Mouse (Mus musculus): ENCODE results near the gene Ammecr1. TPM values are rescaled to one million over a fixed set of nuclear protein-coding genes. Genes with fewer than 3 reads are reported as not detected.

Gene Ammecr1
- polyA plus RNA-seq, 1 experiment from 2014 or later = 28.6 TPM

DNA sequence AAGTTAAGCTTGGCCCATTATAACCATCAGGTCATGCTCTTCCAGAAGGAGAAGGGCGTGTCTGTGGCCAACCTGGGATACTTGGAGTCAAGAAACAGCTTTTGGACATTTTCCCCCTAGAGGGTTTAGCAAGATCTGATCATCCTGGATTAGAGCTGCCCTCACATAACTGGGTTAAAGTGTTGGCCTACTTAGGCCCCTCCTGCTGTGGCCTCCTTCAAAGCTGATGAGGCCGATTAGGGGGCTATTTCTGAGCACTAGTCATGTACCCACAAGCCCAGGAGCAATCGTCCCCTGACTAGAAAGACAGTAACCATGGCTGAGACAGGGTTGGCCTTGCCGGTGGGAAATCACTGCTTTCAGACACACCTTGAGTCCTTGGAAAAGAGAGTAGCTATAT is 124.6 kb downstream of the Ammecr1 start:
- Histone ChIP-seq H3K9me3 (ENCODE audit: control insufficient read depth, low read length) (no peaks in the 10 kb centered on the region), H3K27ac (ENCODE audit: low read depth, low read length) (no peak overlapping the region), H3K4me1 (replicated peaks; ENCODE audit: control insufficient read depth, insufficient read depth, low read length) (no peaks in the 10 kb centered on the region), H3K27me3 (replicated peaks; ENCODE audit: control insufficient read depth, insufficient read depth, low read length) (no peaks in the 10 kb centered on the region), H3K4me3 (ENCODE audit: low read depth, low read length) (no peak overlapping the region), H3K4me2 (no peak overlapping the region), H3K9ac (ENCODE audit: low read depth, low read length) (no peak overlapping the region), H3K36me3 (ENCODE audit: control insufficient read depth, insufficient read depth, low read length) (no peaks in the 10 kb centered on the region)
- ATAC-seq (replicated peaks; ENCODE audit: low FRiP score) = no peak
- WGBS = 83% methylated on average over 4 of the region's 4 CpGs
- DNase-seq (ENCODE audit: low spot score) = no peak

DNA sequence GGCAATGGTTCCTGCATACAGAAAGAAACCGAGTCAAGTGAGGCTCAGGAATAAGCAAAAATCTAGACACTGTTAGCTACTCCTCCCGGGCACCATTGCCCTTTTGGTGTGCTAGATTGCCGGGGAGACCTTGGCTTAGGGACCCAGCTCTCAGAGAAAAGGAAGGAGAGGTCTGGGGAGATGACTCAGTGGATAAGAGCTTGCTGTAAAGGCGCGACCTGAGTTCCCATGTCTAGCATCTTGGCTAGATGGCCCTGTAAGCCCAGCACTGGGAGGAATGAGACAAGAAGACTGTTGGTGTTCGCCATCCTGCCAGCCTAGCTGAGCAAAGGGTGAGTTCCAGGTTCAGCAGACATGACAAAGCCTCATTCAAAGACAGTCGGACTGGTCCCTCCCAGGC is 127.1 kb downstream of the Ammecr1 start:
- no peak overlapping the region for H3K27ac ChIP-seq (ENCODE audit: low read depth, low read length)
- no peaks in the 10 kb centered on the region for H3K27me3 ChIP-seq (replicated peaks; ENCODE audit: control insufficient read depth, insufficient read depth, low read length)
- DNase-seq (ENCODE audit: low spot score) (no peak), ATAC-seq (replicated peaks; ENCODE audit: low FRiP score) (no peak; the same call in 1 of the 2 replicates)
- H3K9ac ChIP-seq (ENCODE audit: low read depth, low read length) = no peak overlapping the region
- no peaks in the 10 kb centered on the region for H3K9me3 ChIP-seq (ENCODE audit: control insufficient read depth, low read length)
- no peaks in the 10 kb centered on the region for H3K4me1 ChIP-seq (replicated peaks; ENCODE audit: control insufficient read depth, insufficient read depth, low read length)
- H3K4me2 ChIP-seq = no peak overlapping the region
- WGBS = 75% methylated on average over 7 of the region's 7 CpGs
- H3K4me3 ChIP-seq (ENCODE audit: low read depth, low read length) = no peak overlapping the region
- no peaks in the 10 kb centered on the region; the same call in 1 of the 2 replicates for H3K36me3 ChIP-seq (ENCODE audit: control insufficient read depth, insufficient read depth, low read length)

DNA sequence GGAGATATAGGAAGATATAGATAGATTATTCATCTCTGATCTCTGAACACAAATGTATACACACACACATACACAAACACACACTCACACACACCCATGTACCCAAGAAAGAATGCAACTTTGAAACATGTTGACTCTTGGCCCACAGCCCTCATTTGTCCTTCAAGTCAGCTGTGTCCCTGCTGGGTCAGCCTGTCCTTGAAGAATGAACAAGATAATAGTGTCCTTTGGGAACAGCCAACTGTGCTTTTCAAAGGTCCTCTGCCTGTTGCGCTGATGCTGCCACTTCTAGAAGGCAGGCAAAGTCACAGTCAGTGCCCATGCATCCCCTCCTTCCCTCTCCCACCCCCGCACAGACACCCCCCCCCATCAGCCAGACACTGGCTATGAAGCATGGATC is 127.7 kb downstream of the Ammecr1 start:
- Histone ChIP-seq H3K27ac (ENCODE audit: low read depth, low read length) (no peak overlapping the region), H3K9me3 (ENCODE audit: control insufficient read depth, low read length) (no peaks in the 10 kb centered on the region), H3K27me3 (replicated peaks; ENCODE audit: control insufficient read depth, insufficient read depth, low read length) (no peaks in the 10 kb centered on the region), H3K36me3 (ENCODE audit: control insufficient read depth, insufficient read depth, low read length) (no peaks in the 10 kb centered on the region; the same call in 1 of the 2 replicates), H3K4me3 (ENCODE audit: low read depth, low read length) (no peak overlapping the region), H3K9ac (ENCODE audit: low read depth, low read length) (no peak overlapping the region), H3K4me1 (replicated peaks; ENCODE audit: control insufficient read depth, insufficient read depth, low read length) (no peaks in the 10 kb centered on the region), H3K4me2 (no peak overlapping the region)
- 72% methylated on average over 2 of the region's 2 CpGs for WGBS
- ATAC-seq (replicated peaks; ENCODE audit: low FRiP score) = no peak
- DNase-seq (ENCODE audit: low spot score) = no peak

- no peak for ATAC-seq (replicated peaks; ENCODE audit: low FRiP score)
- WGBS = 92% methylated on average over 3 of the region's 3 CpGs
- Histone ChIP-seq H3K27me3 (replicated peaks; ENCODE audit: control insufficient read depth, insufficient read depth, low read length) (no peaks in the 10 kb centered on the region), H3K4me2 (no peak overlapping the region), H3K36me3 (ENCODE audit: control insufficient read depth, insufficient read depth, low read length) (no peaks in the 10 kb centered on the region; the same call in 1 of the 2 replicates), H3K9ac (ENCODE audit: low read depth, low read length) (no peak overlapping the region), H3K9me3 (ENCODE audit: control insufficient read depth, low read length) (no peaks in the 10 kb centered on the region), H3K4me1 (replicated peaks; ENCODE audit: control insufficient read depth, insufficient read depth, low read length) (no peaks in the 10 kb centered on the region), H3K4me3 (ENCODE audit: low read depth, low read length) (no peak overlapping the region), H3K27ac (ENCODE audit: low read depth, low read length) (no peak overlapping the region)
- DNase-seq (ENCODE audit: low spot score) = no peak
Observed at GRCm38 (mm10) chrX:142837316-142837715, 129.2 kb downstream of the Ammecr1 start.

DNA sequence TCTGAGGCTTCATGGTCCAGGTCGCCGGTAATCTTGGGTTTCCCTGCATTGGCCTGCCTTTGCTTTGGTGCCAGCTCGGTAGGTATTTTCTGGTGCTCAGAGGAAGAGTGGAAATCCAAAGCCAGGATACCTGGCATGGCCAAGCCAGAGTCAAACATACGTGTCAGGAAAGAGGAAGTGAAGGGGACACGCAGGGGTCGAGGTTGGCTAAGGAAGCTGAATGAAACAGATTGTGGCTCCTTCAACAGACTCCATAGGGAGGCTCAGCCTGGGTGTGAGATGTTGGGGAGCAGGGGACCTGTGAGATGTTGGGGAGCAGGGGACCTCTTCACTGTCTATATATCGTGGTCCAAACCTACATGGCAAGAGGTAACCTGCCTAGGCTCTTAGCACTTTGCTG is 130.1 kb downstream of the Ammecr1 start:
- ATAC-seq (replicated peaks; ENCODE audit: low FRiP score) (no peak), DNase-seq (ENCODE audit: low spot score) (no peak)
- 79% methylated on average over 7 of the region's 7 CpGs for WGBS
- Histone ChIP-seq H3K4me2 (no peak overlapping the region), H3K27me3 (replicated peaks; ENCODE audit: control insufficient read depth, insufficient read depth, low read length) (no peaks in the 10 kb centered on the region), H3K9ac (ENCODE audit: low read depth, low read length) (no peak overlapping the region), H3K36me3 (ENCODE audit: control insufficient read depth, insufficient read depth, low read length) (no peaks in the 10 kb centered on the region; the same call in 1 of the 2 replicates), H3K4me3 (ENCODE audit: low read depth, low read length) (no peak overlapping the region), H3K4me1 (replicated peaks; ENCODE audit: control insufficient read depth, insufficient read depth, low read length) (no peaks in the 10 kb centered on the region), H3K9me3 (ENCODE audit: control insufficient read depth, low read length) (no peaks in the 10 kb centered on the region), H3K27ac (ENCODE audit: low read depth, low read length) (no peak overlapping the region)

GRCm38 (mm10) chrX:142834807-142835206 is 131.7 kb downstream of the Ammecr1 start:
- Histone ChIP-seq H3K27me3 (replicated peaks; ENCODE audit: control insufficient read depth, insufficient read depth, low read length) (no peaks in the 10 kb centered on the region), H3K27ac (ENCODE audit: low read depth, low read length) (no peak overlapping the region), H3K9ac (ENCODE audit: low read depth, low read length) (no peak overlapping the region), H3K4me3 (ENCODE audit: low read depth, low read length) (no peak overlapping the region), H3K4me1 (replicated peaks; ENCODE audit: control insufficient read depth, insufficient read depth, low read length) (no peaks in the 10 kb centered on the region), H3K4me2 (no peak overlapping the region), H3K9me3 (ENCODE audit: control insufficient read depth, low read length) (no peaks in the 10 kb centered on the region), H3K36me3 (ENCODE audit: control insufficient read depth, insufficient read depth, low read length) (no peaks in the 10 kb centered on the region; the same call in 1 of the 2 replicates)
- 90% methylated on average over 6 of the region's 6 CpGs for WGBS
- ATAC-seq (replicated peaks; ENCODE audit: low FRiP score) (no peak), DNase-seq (ENCODE audit: low spot score) (no peak)

DNA sequence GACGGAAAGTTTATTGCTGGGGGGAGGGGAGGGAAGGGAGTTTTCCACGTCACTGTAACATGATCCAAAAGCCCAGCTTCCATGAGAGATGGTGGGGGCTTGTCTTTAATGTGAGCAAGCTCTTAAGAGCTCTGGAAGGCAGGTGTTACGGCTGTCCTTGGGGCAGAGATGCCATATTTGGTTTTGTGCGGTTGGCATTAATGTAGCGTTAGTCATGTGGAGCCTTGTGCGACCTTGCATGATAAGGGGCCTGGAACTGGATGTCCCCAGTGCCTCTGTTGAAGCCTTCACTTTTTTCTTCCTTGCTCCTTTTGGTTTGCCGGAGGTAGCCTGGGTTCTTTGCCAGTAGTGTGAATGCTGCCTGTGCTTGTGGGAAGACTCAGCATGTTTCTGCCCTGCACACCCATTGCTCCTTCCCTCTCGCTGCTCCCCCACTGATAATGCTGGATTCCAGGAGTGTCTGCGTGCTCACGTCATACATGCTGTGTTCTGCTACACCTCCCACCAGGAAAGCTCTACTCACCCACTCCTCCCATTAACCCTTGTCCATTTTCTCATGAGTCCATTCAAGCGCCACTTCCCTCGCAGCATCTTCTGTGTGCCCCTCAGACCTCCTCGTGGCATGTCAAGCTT is 133.2 kb downstream of the Ammecr1 start:
- DNase-seq (ENCODE audit: low spot score) (no peak), ATAC-seq (replicated peaks; ENCODE audit: low FRiP score) (no peak)
- Histone ChIP-seq H3K4me1 (replicated peaks; ENCODE audit: control insufficient read depth, insufficient read depth, low read length) (no peaks in the 10 kb centered on the region), H3K27me3 (replicated peaks; ENCODE audit: control insufficient read depth, insufficient read depth, low read length) (no peaks in the 10 kb centered on the region), H3K36me3 (ENCODE audit: control insufficient read depth, insufficient read depth, low read length) (no peaks in the 10 kb centered on the region; the same call in 1 of the 2 replicates), H3K9me3 (ENCODE audit: control insufficient read depth, low read length) (no peaks in the 10 kb centered on the region), H3K9ac (ENCODE audit: low read depth, low read length) (no peak overlapping the region), H3K27ac (ENCODE audit: low read depth, low read length) (no peak overlapping the region), H3K4me3 (ENCODE audit: low read depth, low read length) (no peak overlapping the region), H3K4me2 (no peak overlapping the region)
- WGBS = 80% methylated on average over 13 of the region's 13 CpGs

DNA sequence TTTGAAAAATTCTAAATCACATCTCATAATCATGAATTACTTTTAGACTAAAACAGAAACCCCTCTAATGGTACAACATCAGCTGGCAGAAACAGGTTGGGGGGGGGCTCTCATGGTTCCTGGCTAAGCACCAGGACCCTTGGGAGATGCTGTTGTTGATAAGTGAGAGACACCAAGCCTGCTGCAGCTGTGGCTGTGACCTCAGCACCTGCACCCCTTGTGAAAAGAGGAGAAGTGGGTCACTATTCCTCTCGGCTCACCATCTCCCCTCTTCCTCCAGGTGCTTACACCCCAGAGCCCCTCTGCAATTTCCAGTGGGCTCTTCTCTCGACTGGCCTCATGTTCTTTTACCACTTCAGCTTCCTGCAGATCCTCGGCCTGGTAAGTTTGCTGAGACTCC is 134.3 kb downstream of the Ammecr1 start:
- H3K4me1 ChIP-seq (replicated peaks; ENCODE audit: control insufficient read depth, insufficient read depth, low read length) = no peaks in the 10 kb centered on the region
- WGBS = 74% methylated on average over 3 of the region's 3 CpGs

DNA sequence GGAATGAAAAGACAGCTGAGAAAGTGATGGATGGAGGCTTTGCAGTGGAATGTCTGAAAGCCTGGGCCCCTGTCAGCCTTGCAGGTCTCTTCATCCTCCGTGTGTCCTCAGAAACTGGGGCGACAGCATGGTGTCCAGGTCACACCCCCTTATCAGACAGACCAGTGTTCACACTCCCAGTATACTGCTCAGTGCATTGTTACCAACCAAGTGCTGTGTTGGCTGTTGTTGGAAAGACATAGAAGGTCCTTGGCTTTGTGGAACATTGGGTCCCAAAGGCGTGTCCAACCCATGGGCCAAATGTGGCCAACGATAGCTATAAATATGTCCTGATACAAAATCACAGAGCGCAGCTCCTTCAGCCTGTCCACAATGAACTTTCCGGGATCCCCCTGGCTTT is 136.0 kb downstream of the Ammecr1 start:
- ATAC-seq (replicated peaks; ENCODE audit: low FRiP score) (no peak), DNase-seq (ENCODE audit: low spot score) (no peak)
- H3K4me1 ChIP-seq (replicated peaks; ENCODE audit: control insufficient read depth, insufficient read depth, low read length) = no peaks in the 10 kb centered on the region
- no peak overlapping the region for H3K4me3 ChIP-seq (ENCODE audit: low read depth, low read length)
- no peaks in the 10 kb centered on the region for H3K27me3 ChIP-seq (replicated peaks; ENCODE audit: control insufficient read depth, insufficient read depth, low read length)
- no peaks in the 10 kb centered on the region; the same call in 1 of the 2 replicates for H3K36me3 ChIP-seq (ENCODE audit: control insufficient read depth, insufficient read depth, low read length)
- no peaks in the 10 kb centered on the region for H3K9me3 ChIP-seq (ENCODE audit: control insufficient read depth, low read length)
- no peak overlapping the region for H3K9ac ChIP-seq (ENCODE audit: low read depth, low read length)
- no peak overlapping the region for H3K27ac ChIP-seq (ENCODE audit: low read depth, low read length)
- H3K4me2 ChIP-seq = no peak overlapping the region
- 93% methylated on average over 6 of the region's 6 CpGs for WGBS

More for the DNA sequence above, 134.3 kb downstream of the Ammecr1 start:
- H3K4me2 ChIP-seq = no peak overlapping the region
- H3K36me3 ChIP-seq (ENCODE audit: control insufficient read depth, insufficient read depth, low read length) = no peaks in the 10 kb centered on the region; the same call in 1 of the 2 replicates
- H3K9me3 ChIP-seq (ENCODE audit: control insufficient read depth, low read length) = no peaks in the 10 kb centered on the region
- H3K4me3 ChIP-seq (ENCODE audit: low read depth, low read length) = no peak overlapping the region
- DNase-seq (ENCODE audit: low spot score) = no peak
- H3K27ac ChIP-seq (ENCODE audit: low read depth, low read length) = no peak overlapping the region
- H3K9ac ChIP-seq (ENCODE audit: low read depth, low read length) = no peak overlapping the region
- ATAC-seq (replicated peaks; ENCODE audit: low FRiP score) = no peak
- no peaks in the 10 kb centered on the region for H3K27me3 ChIP-seq (replicated peaks; ENCODE audit: control insufficient read depth, insufficient read depth, low read length)

Data from liver, embryonic 11.5 days (tissue).